Mouse (Mus musculus) heart, embryonic 14.5 days (tissue): Measurements from ENCODE around the gene Rgs8. TPM values are rescaled to one million over a fixed set of nuclear protein-coding genes. Genes with fewer than 3 reads are reported as not detected.

Experiments used
- ATAC-seq: fragments of 200-750 bp; cut with Nextera tagmentation; 2 replicates; pipeline ENCODE4 v1.8.0; 2017; ENCODE audit warnings: low read depth, moderate TSS enrichment; ENCODE audit not compliant: insufficient number of reproducible peaks, insufficient read depth, low FRiP score
- H3K27ac ChIP-seq, 2 experiments: fragments of 200-500 bp in 1 of 2; fragments of 300-500 bp in 1 of 2; sonication (generic) in 1 of 2; replicated peaks in 1 of 2; 2 replicates each; pipeline ENCODE4 v1.5.1; 2012 to 2014; ENCODE audit warnings: low read depth in 2 of 2, low read length in 2 of 2, control low read depth in 1 of 2, mild to moderate bottlenecking in 1 of 2, mixed read lengths in 1 of 2; ENCODE audit not compliant: control insufficient read depth in 1 of 2, insufficient read depth in 1 of 2
- H3K27me3 ChIP-seq: fragments of 300-500 bp; sonication (generic); 2 replicates; pipeline ENCODE4 v1.6.1; 2014; ENCODE audit warnings: mild to moderate bottlenecking, low read length, control low read depth; ENCODE audit not compliant: control insufficient read depth, insufficient read depth
- H3K36me3 ChIP-seq: fragments of 300-500 bp; sonication (generic); 2 replicates; pipeline ENCODE4 v1.6.1; 2014; ENCODE audit warnings: mild to moderate bottlenecking, control low read depth, low read length, mixed read lengths; ENCODE audit not compliant: control insufficient read depth, insufficient read depth
- H3K4me1 ChIP-seq, 2 experiments: fragments of 200-500 bp in 1 of 2; fragments of 300-500 bp in 1 of 2; sonication (generic) in 1 of 2; 2 replicates each; pipeline ENCODE4 v1.6.1; 2012 to 2014; ENCODE audit warnings: low read length in 2 of 2, control low read depth in 1 of 2, mixed read lengths in 1 of 2; ENCODE audit not compliant: control insufficient read depth in 2 of 2, insufficient read depth in 2 of 2
- H3K4me2 ChIP-seq: fragments of 300-500 bp; sonication (generic); 2 replicates; pipeline ENCODE4 v1.6.1; 2014; ENCODE audit warnings: mild to moderate bottlenecking, low read length
- H3K4me3 ChIP-seq, 2 experiments: fragments of 200-500 bp in 1 of 2; fragments of 300-500 bp in 1 of 2; sonication (generic) in 1 of 2; 2 replicates each; pipeline ENCODE4 v1.5.1; 2012 to 2014; ENCODE audit warnings: low read length in 2 of 2, mild to moderate bottlenecking in 2 of 2, control low read depth in 1 of 2, low read depth in 1 of 2, moderate library complexity in 1 of 2; ENCODE audit not compliant: control insufficient read depth in 1 of 2, insufficient read depth in 1 of 2
- H3K9ac ChIP-seq: fragments of 300-500 bp; sonication (generic); 2 replicates; pipeline ENCODE4 v1.6.1; 2014; ENCODE audit warnings: mild to moderate bottlenecking, low read length
- H3K9me3 ChIP-seq: fragments of 300-500 bp; sonication (generic); 2 replicates; pipeline ENCODE4 v1.6.1; 2016; ENCODE audit warnings: low read length, control low read depth; ENCODE audit not compliant: control insufficient read depth
- WGBS: fragments of 180-500 bp; shearing (Covaris S2); extraction: QIAGEN DNeasy Blood & Tissue Kit; methylation state at CpG from one replicate; pipeline ENCODE4 v1.1.7; 2014; 5-methylcytosine and 5-hydroxymethylcytosine counted together
- polyA plus RNA-seq: library from polyadenylated mRNA; unstranded; fragments of >200 nt; fragmentation: Nextera tagmentation; extraction: Ambion mirVana; gene quantifications from 2 replicates; pipeline ENCODE4 v1.2.1, GENCODE M21; 2014

Rgs8 gene
- polyA plus RNA-seq, 1 experiment from 2014 or later: 0.58 TPM

- Histone ChIP-seq H3K27me3 (peaks cover 3% of the 10 kb centered on the region; the same call in 1 of the 2 replicates), H3K36me3 (no peaks in the 10 kb centered on the region), H3K9ac (no peak overlapping the region), H3K9me3 (no peaks in the 10 kb centered on the region), H3K4me1 (peaks cover 10 to 20% of the 10 kb centered on the region in 2 experiments), H3K4me2 (no peak overlapping the region), H3K4me3 (no peak overlapping the region), H3K27ac (no peak overlapping the region)
- no peak for ATAC-seq
- WGBS: 19% methylated on average over 10 of the region's 10 CpGs
Observed at GRCm38 (mm10) chr1:153665066-153665715, 12.4 kb downstream of the Rgs8 start.

- Histone ChIP-seq H3K4me2 (no peak overlapping the region), H3K4me3 (no peak overlapping the region), H3K9ac (no peak overlapping the region), H3K27me3 (peaks cover 9% of the 10 kb centered on the region), H3K36me3 (no peaks in the 10 kb centered on the region), H3K9me3 (no peaks in the 10 kb centered on the region), H3K4me1 (peaks cover 17 to 21% of the 10 kb centered on the region in 2 experiments), H3K27ac (no peak overlapping the region)
- WGBS: 13% methylated on average over 1 of the region's 1 CpGs
- ATAC-seq: no peak
Observed at GRCm38 (mm10) chr1:153666236-153666635, 13.4 kb downstream of the Rgs8 start.

DNA sequence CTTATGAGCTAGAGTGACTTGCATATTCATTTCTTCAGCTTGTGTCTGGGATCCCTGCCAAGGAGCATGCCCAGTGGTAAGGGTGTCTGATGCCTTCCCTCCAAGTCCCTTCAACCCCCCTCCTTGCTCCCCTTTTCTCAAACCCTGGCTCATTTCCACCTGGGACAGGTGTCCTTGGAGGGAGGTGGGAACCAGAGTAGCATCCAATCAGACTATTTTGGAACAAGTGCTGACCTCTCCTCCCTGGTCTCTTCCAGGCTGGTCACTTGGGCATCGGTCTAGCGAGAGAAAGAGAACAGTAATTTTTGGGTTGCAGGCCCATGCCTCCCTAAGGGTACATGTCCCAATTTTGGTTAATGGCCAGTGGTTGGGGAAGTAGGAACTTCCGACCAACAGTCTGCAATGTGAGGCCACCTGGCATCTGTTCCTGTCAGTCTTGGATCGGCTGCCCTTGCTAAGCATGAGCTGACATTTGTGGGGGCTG lies 14.5 kb downstream of the Rgs8 start:
- Histone ChIP-seq H3K36me3 (no peaks in the 10 kb centered on the region), H3K4me2 (no peak overlapping the region), H3K4me1 (peaks cover 17% of the 10 kb centered on the region in 2 experiments), H3K27me3 (peaks cover 9% of the 10 kb centered on the region), H3K9ac (no peak overlapping the region), H3K4me3 (no peak overlapping the region), H3K9me3 (no peaks in the 10 kb centered on the region), H3K27ac (no peak overlapping the region)
- WGBS: 73% methylated on average over 4 of the region's 4 CpGs
- ATAC-seq: no peak

DNA sequence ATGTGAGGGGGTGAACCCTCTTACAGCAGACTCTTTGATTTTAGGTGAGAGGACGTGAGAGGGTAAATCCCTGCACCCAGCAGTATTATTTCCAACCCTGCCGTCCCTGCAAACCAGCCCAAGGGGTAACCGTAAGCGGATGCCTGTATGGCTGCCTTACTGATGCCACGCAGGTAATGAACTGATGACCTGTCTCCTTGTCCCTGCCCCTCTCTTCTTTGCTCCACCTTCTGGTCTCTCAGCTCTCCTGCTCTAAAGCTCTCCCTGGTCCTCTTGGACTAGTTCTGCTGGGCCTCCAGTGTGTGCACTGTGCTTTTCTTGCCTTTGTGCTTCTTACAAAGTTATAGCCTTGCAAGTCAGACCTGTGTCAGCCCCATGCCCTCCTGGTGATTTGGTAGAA lies 15.0 kb downstream of the Rgs8 start:
- H3K27ac ChIP-seq: no peak overlapping the region
- H3K9me3 ChIP-seq: no peaks in the 10 kb centered on the region
- H3K4me1 ChIP-seq: peaks cover 17 to 22% of the 10 kb centered on the region in 2 experiments
- ATAC-seq: no peak
- H3K27me3 ChIP-seq: peaks cover 9% of the 10 kb centered on the region
- H3K36me3 ChIP-seq: no peaks in the 10 kb centered on the region
- H3K4me3 ChIP-seq: no peak overlapping the region
- 91% methylated on average over 5 of the region's 5 CpGs for WGBS
- no peak overlapping the region for H3K4me2 ChIP-seq
- H3K9ac ChIP-seq: no peak overlapping the region

DNA sequence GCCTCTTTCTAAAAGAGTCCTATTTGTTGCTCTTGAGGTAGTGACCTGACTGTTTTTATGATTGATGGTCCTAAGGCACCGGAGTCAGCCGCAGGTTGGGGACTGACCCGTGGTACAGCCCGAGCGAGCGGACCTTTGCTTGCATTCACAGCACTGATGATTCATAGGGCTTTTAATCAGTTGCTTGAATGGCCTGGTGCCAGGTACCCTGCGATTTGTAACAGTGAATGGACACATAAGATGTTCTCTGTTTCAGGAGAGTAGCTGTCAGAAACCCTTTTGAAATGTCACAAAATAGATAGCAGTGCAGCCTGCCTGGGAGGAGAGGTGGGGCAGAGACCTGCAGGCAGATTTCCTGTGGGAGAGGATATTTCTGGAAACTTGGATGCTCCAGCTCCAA lies 16.3 kb downstream of the Rgs8 start:
- Histone ChIP-seq H3K4me3 (no peak overlapping the region), H3K4me2 (no peak overlapping the region), H3K27ac (no peak overlapping the region), H3K9ac (no peak overlapping the region), H3K4me1 (peaks cover 20 to 26% of the 10 kb centered on the region in 2 experiments), H3K27me3 (peaks cover 9% of the 10 kb centered on the region), H3K9me3 (no peaks in the 10 kb centered on the region), H3K36me3 (no peaks in the 10 kb centered on the region)
- peak; percentile 41; the same call in 1 of the 2 replicates for ATAC-seq
- 6% methylated on average over 7 of the region's 7 CpGs for WGBS

DNA sequence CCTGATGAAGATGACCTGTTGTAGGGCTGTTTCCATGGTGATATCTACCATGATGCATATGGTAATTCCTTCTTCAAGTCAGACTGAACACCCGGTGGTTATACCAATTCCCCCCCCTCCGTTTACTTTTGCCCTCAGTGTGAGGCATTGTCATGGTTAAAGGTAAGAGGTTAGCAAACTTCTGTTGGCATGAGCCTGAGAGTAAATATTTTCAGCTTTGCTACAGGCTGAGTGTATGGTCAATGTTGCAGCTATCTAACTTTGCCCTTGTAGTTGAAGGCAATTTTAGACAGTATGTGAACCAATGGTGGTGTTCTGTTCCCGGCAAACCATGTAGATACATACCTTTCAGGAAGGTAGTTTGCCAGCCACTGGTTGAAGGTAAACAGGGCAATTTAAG lies 16.9 kb downstream of the Rgs8 start:
- WGBS: 67% methylated on average over 3 of the region's 3 CpGs
- Histone ChIP-seq H3K27me3 (peaks cover 5% of the 10 kb centered on the region; the same call in 1 of the 2 replicates), H3K4me3 (no peak overlapping the region), H3K9me3 (no peaks in the 10 kb centered on the region), H3K27ac (no peak overlapping the region), H3K4me1 (peaks cover 21 to 27% of the 10 kb centered on the region in 2 experiments), H3K4me2 (no peak overlapping the region), H3K36me3 (no peaks in the 10 kb centered on the region), H3K9ac (no peak overlapping the region)
- ATAC-seq: no peak

DNA sequence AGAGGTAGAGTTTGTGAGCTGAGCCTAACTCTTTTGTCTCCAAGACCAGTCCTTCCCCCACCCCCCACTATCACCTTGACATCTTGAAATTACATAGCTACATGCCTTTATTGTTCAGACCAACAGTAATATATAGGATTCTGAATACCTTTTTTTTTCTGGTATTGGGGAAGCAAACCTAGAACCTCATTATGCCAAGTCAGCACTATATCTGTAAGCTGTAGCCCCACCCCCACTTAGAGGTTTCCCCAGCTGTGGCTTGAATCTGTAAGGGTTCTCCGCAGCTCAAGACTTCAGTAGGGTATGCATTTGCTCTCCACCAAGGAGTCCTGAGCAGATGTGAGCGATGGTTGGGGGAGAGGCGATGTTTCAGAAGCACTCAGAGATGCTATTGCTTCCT lies 18.5 kb downstream of the Rgs8 start:
- Histone ChIP-seq H3K27me3 (peaks cover 5% of the 10 kb centered on the region; the same call in 1 of the 2 replicates), H3K9me3 (no peaks in the 10 kb centered on the region), H3K4me3 (no peak overlapping the region), H3K36me3 (no peaks in the 10 kb centered on the region), H3K4me1 (peaks cover 13 to 27% of the 10 kb centered on the region in 2 experiments), H3K4me2 (no peak overlapping the region), H3K27ac (no peak overlapping the region), H3K9ac (no peak overlapping the region)
- 81% methylated on average over 3 of the region's 3 CpGs for WGBS
- no peak for ATAC-seq

DNA sequence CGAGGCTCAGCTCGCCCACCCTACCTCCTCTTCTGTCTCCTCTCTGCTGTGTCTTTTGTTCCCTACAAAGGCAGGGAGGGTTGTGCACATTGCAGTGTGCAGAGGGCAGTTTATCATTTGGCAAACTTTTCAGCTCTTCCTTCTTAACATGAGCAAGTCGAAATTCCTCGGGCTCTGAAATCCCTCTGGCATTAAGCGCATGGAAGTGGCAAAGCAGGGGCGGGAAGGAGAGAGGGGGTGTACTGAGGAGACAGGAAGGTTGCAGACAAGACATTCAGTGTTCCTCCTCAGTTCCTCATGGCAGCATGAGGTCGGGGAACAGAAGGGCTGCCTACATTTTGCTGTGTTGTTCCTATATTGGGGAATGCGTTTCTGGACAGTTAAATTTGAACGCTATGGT lies 19.9 kb downstream of the Rgs8 start:
- no peak overlapping the region for H3K9ac ChIP-seq
- WGBS: 56% methylated on average over 9 of the region's 9 CpGs

More for the DNA sequence above, 19.9 kb downstream of the Rgs8 start:
- H3K36me3 ChIP-seq: no peaks in the 10 kb centered on the region
- H3K4me3 ChIP-seq: no peak overlapping the region
- H3K27ac ChIP-seq: no peak overlapping the region
- H3K9me3 ChIP-seq: no peaks in the 10 kb centered on the region
- H3K4me2 ChIP-seq: no peak overlapping the region
- ATAC-seq: no peak
- H3K27me3 ChIP-seq: peaks cover 6% of the 10 kb centered on the region; the same call in 1 of the 2 replicates
- peaks cover 13 to 27% of the 10 kb centered on the region in 2 experiments for H3K4me1 ChIP-seq
